Mouse (Mus musculus): ENCODE measurements around the gene Slit3. TPM values are rescaled to one million over a fixed set of nuclear protein-coding genes. Genes with fewer than 3 reads are reported as not detected.

The Slit3 gene
- polyA plus RNA-seq (2014; fragmentation: Nextera tagmentation; extraction: Ambion mirVana) = 20.4 and 21.5 TPM in 2 replicates

GRCm38 (mm10) chr11:35120894-35121610, at the start of gene Slit3:
Gene Slit3, plus strand, starts transcription at chr11:35121224.
- H3K4me3 ChIP-seq (ENCODE audit: low read length) = peak within 1 kb of the TSS; percentile 68
- no peak within 1 kb of the TSS for H3K27ac ChIP-seq (ENCODE audit: low read depth, low read length)
- WGBS = under 1% methylated on average over 49 of the region's 75 CpGs
- peak within 1 kb of the TSS; percentile 92 for H3K4me2 ChIP-seq (replicated peaks; ENCODE audit: low read depth, low read length)
- peak; percentile 90 for ATAC-seq (ENCODE audit: low FRiP score, low TSS enrichment)
- H3K36me3 ChIP-seq (ENCODE audit: control insufficient read depth, insufficient read depth, low read length) = no peaks in the 10 kb centered on the region
- peaks cover 13% of the 10 kb centered on the region for H3K27me3 ChIP-seq (ENCODE audit: control insufficient read depth, insufficient read depth, low read length)
- peaks cover 34% of the 10 kb centered on the region for H3K4me1 ChIP-seq (ENCODE audit: control insufficient read depth, insufficient read depth, low read length)
- peak within 1 kb of the TSS; percentile 73 for H3K9ac ChIP-seq (ENCODE audit: low read depth, low read length)
- H3K9me3 ChIP-seq (ENCODE audit: control insufficient read depth, low read length) = no peaks in the 10 kb centered on the region

- Histone ChIP-seq H3K27ac (ENCODE audit: low read depth, low read length) (no peak overlapping the region), H3K36me3 (ENCODE audit: control insufficient read depth, insufficient read depth, low read length) (no peaks in the 10 kb centered on the region), H3K4me1 (ENCODE audit: control insufficient read depth, insufficient read depth, low read length) (no peaks in the 10 kb centered on the region), H3K4me2 (replicated peaks; ENCODE audit: low read depth, low read length) (no peak overlapping the region), H3K27me3 (ENCODE audit: control insufficient read depth, insufficient read depth, low read length) (no peaks in the 10 kb centered on the region), H3K4me3 (ENCODE audit: low read length) (no peak overlapping the region), H3K9me3 (ENCODE audit: control insufficient read depth, low read length) (no peaks in the 10 kb centered on the region), H3K9ac (ENCODE audit: low read depth, low read length) (no peak overlapping the region)
- no peak for ATAC-seq (ENCODE audit: low FRiP score, low TSS enrichment)
- 95% methylated on average over 1 of the region's 1 CpGs for WGBS
Observed at GRCm38 (mm10) chr11:35071451-35071850, 49.6 kb upstream of the Slit3 start.

- no peak overlapping the region for H3K27ac ChIP-seq (ENCODE audit: low read depth, low read length)
- no peaks in the 10 kb centered on the region for H3K36me3 ChIP-seq (ENCODE audit: control insufficient read depth, insufficient read depth, low read length)
- ATAC-seq (ENCODE audit: low FRiP score, low TSS enrichment) = no peak
- 95% methylated on average over 7 of the region's 7 CpGs for WGBS
- H3K9ac ChIP-seq (ENCODE audit: low read depth, low read length) = no peak overlapping the region
- no peaks in the 10 kb centered on the region for H3K4me1 ChIP-seq (ENCODE audit: control insufficient read depth, insufficient read depth, low read length)
- H3K27me3 ChIP-seq (ENCODE audit: control insufficient read depth, insufficient read depth, low read length) = no peaks in the 10 kb centered on the region
- no peaks in the 10 kb centered on the region for H3K9me3 ChIP-seq (ENCODE audit: control insufficient read depth, low read length)
- H3K4me3 ChIP-seq (ENCODE audit: low read length) = no peak overlapping the region
- no peak overlapping the region for H3K4me2 ChIP-seq (replicated peaks; ENCODE audit: low read depth, low read length)
Observed at GRCm38 (mm10) chr11:35075411-35075810, 45.6 kb upstream of the Slit3 start.

GRCm38 (mm10) chr11:35080451-35081125, 40.4 kb upstream of the Slit3 start:
- Histone ChIP-seq H3K27ac (ENCODE audit: low read depth, low read length) (no peak overlapping the region), H3K27me3 (ENCODE audit: control insufficient read depth, insufficient read depth, low read length) (no peaks in the 10 kb centered on the region), H3K9ac (ENCODE audit: low read depth, low read length) (no peak overlapping the region), H3K4me2 (replicated peaks; ENCODE audit: low read depth, low read length) (no peak overlapping the region), H3K36me3 (ENCODE audit: control insufficient read depth, insufficient read depth, low read length) (no peaks in the 10 kb centered on the region), H3K4me3 (ENCODE audit: low read length) (no peak overlapping the region), H3K9me3 (ENCODE audit: control insufficient read depth, low read length) (no peaks in the 10 kb centered on the region), H3K4me1 (ENCODE audit: control insufficient read depth, insufficient read depth, low read length) (peaks cover 11% of the 10 kb centered on the region; the same call in 1 of the 2 replicates)
- ATAC-seq (ENCODE audit: low FRiP score, low TSS enrichment) = peak; percentile 57; the same call in 1 of the 2 replicates
- WGBS = 24% methylated on average over 8 of the region's 8 CpGs

- Histone ChIP-seq H3K9me3 (ENCODE audit: control insufficient read depth, low read length) (no peaks in the 10 kb centered on the region), H3K4me3 (ENCODE audit: low read length) (no peak overlapping the region), H3K27ac (ENCODE audit: low read depth, low read length) (no peak overlapping the region), H3K9ac (ENCODE audit: low read depth, low read length) (no peak overlapping the region), H3K27me3 (ENCODE audit: control insufficient read depth, insufficient read depth, low read length) (no peaks in the 10 kb centered on the region), H3K4me1 (ENCODE audit: control insufficient read depth, insufficient read depth, low read length) (peaks cover 19% of the 10 kb centered on the region), H3K36me3 (ENCODE audit: control insufficient read depth, insufficient read depth, low read length) (no peaks in the 10 kb centered on the region), H3K4me2 (replicated peaks; ENCODE audit: low read depth, low read length) (no peak overlapping the region)
- WGBS = 91% methylated on average over 3 of the region's 3 CpGs
- no peak for ATAC-seq (ENCODE audit: low FRiP score, low TSS enrichment)
Observed at GRCm38 (mm10) chr11:35082297-35082696, 38.7 kb upstream of the Slit3 start.

GRCm38 (mm10) chr11:35083049-35083448, 38.0 kb upstream of the Slit3 start:
- no peak overlapping the region for H3K4me3 ChIP-seq (ENCODE audit: low read length)
- no peak overlapping the region for H3K4me2 ChIP-seq (replicated peaks; ENCODE audit: low read depth, low read length)
- H3K4me1 ChIP-seq (ENCODE audit: control insufficient read depth, insufficient read depth, low read length) = peaks cover 19% of the 10 kb centered on the region
- no peak for ATAC-seq (ENCODE audit: low FRiP score, low TSS enrichment)
- H3K9me3 ChIP-seq (ENCODE audit: control insufficient read depth, low read length) = no peaks in the 10 kb centered on the region
- no peaks in the 10 kb centered on the region for H3K27me3 ChIP-seq (ENCODE audit: control insufficient read depth, insufficient read depth, low read length)
- no peak overlapping the region for H3K27ac ChIP-seq (ENCODE audit: low read depth, low read length)
- H3K36me3 ChIP-seq (ENCODE audit: control insufficient read depth, insufficient read depth, low read length) = no peaks in the 10 kb centered on the region
- 75% methylated on average over 6 of the region's 6 CpGs for WGBS
- H3K9ac ChIP-seq (ENCODE audit: low read depth, low read length) = no peak overlapping the region

GRCm38 (mm10) chr11:35085351-35085750, 35.7 kb upstream of the Slit3 start:
- Histone ChIP-seq H3K4me1 (ENCODE audit: control insufficient read depth, insufficient read depth, low read length) (peaks cover 19% of the 10 kb centered on the region), H3K27ac (ENCODE audit: low read depth, low read length) (no peak overlapping the region), H3K4me2 (replicated peaks; ENCODE audit: low read depth, low read length) (no peak overlapping the region), H3K9ac (ENCODE audit: low read depth, low read length) (no peak overlapping the region), H3K27me3 (ENCODE audit: control insufficient read depth, insufficient read depth, low read length) (no peaks in the 10 kb centered on the region), H3K4me3 (ENCODE audit: low read length) (no peak overlapping the region), H3K9me3 (ENCODE audit: control insufficient read depth, low read length) (no peaks in the 10 kb centered on the region), H3K36me3 (ENCODE audit: control insufficient read depth, insufficient read depth, low read length) (no peaks in the 10 kb centered on the region)
- WGBS = 25% methylated on average over 11 of the region's 11 CpGs
- 0 out of 2 replicates have a peak, but pooled peaks have one; percentile 34 for ATAC-seq (ENCODE audit: low FRiP score, low TSS enrichment)

GRCm38 (mm10) chr11:35086029-35086428, 35.0 kb upstream of the Slit3 start:
- H3K4me3 ChIP-seq (ENCODE audit: low read length) = no peak overlapping the region
- H3K27me3 ChIP-seq (ENCODE audit: control insufficient read depth, insufficient read depth, low read length) = no peaks in the 10 kb centered on the region
- WGBS = 33% methylated on average over 5 of the region's 5 CpGs
- peaks cover 15% of the 10 kb centered on the region for H3K4me1 ChIP-seq (ENCODE audit: control insufficient read depth, insufficient read depth, low read length)
- no peaks in the 10 kb centered on the region for H3K9me3 ChIP-seq (ENCODE audit: control insufficient read depth, low read length)
- no peaks in the 10 kb centered on the region for H3K36me3 ChIP-seq (ENCODE audit: control insufficient read depth, insufficient read depth, low read length)
- H3K9ac ChIP-seq (ENCODE audit: low read depth, low read length) = no peak overlapping the region
- H3K27ac ChIP-seq (ENCODE audit: low read depth, low read length) = no peak overlapping the region
- 0 out of 2 replicates have a peak, but pooled peaks have one; percentile 32 for ATAC-seq (ENCODE audit: low FRiP score, low TSS enrichment)
- H3K4me2 ChIP-seq (replicated peaks; ENCODE audit: low read depth, low read length) = no peak overlapping the region

- H3K27ac ChIP-seq (ENCODE audit: low read depth, low read length) = no peak overlapping the region
- 83% methylated on average over 2 of the region's 2 CpGs for WGBS
- no peak for ATAC-seq (ENCODE audit: low FRiP score, low TSS enrichment)
Observed at GRCm38 (mm10) chr11:35087454-35087853, 33.6 kb upstream of the Slit3 start.

More at GRCm38 (mm10) chr11:35087454-35087853, 33.6 kb upstream of the Slit3 start:
- Histone ChIP-seq H3K4me3 (ENCODE audit: low read length) (no peak overlapping the region), H3K4me2 (replicated peaks; ENCODE audit: low read depth, low read length) (no peak overlapping the region), H3K4me1 (ENCODE audit: control insufficient read depth, insufficient read depth, low read length) (peaks cover 11% of the 10 kb centered on the region), H3K36me3 (ENCODE audit: control insufficient read depth, insufficient read depth, low read length) (no peaks in the 10 kb centered on the region), H3K9ac (ENCODE audit: low read depth, low read length) (no peak overlapping the region), H3K27me3 (ENCODE audit: control insufficient read depth, insufficient read depth, low read length) (no peaks in the 10 kb centered on the region), H3K9me3 (ENCODE audit: control insufficient read depth, low read length) (no peaks in the 10 kb centered on the region)
